Mouse (Mus musculus): ENCODE measurements around the gene Asic2.

The Asic2 gene

DNA sequence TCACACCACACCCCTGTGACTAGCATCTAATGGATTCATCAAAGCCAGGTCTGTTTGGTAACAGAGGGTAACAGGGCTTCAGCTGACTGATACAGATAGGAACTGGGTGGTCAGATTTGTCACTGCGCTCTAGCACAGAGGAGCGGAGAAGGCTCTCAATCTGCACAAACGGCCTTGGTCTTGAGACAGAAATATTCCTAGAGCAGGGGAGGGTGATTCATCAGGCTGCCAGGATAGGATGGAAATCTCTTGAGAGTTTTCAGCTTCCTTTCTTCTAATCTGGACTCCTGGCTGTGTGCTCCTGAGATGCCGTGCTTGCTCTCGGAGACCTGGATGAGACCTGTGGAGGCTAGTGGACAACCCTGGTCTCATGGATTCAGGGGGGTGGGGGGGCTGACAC is 765.7 kb downstream of the Asic2 start:
- no peak for DNase-seq (ENCODE audit: inconsistent ontology term)

DNA sequence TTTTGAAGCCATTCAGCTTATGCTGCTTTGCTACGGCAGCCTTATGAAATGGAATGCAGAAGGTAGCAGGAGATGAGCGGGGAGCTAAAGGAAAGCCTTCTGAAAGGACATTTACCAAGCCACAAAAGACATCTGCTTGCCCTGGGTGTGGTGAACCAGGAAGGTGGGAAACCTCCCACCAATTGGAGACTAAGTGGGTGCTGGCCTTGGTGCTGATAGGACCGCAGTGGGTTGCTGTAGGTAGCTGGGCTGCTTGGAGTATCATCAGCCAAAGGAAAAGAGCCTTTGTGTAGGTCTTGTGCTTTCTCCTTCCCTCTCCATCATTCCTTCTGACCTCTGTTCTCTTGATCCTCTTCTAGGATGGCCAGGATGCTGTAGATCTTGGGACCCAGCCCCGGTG is 774.4 kb downstream of the Asic2 start:
- DNase-seq (ENCODE audit: inconsistent ontology term): no peak

DNA sequence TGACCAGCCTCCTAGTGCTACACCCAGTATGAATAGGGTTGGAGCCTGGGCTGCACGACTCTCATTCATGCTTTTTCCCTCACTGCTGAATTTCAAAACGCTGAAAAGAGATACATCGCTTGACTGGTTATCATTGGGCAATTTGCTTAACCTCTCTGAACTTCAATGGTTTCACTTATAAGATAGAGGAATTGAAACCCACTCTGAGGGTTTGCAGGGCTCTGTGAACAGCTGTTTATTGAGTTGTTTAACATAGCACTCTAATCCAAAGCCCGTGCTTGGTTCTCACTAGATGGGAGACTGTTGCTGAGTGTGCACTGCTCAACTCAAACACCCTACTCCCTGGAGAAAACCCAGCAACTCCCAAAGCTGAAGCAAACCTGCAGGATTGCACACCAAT is 776.1 kb downstream of the Asic2 start:
- no peak for DNase-seq (ENCODE audit: inconsistent ontology term)

DNA sequence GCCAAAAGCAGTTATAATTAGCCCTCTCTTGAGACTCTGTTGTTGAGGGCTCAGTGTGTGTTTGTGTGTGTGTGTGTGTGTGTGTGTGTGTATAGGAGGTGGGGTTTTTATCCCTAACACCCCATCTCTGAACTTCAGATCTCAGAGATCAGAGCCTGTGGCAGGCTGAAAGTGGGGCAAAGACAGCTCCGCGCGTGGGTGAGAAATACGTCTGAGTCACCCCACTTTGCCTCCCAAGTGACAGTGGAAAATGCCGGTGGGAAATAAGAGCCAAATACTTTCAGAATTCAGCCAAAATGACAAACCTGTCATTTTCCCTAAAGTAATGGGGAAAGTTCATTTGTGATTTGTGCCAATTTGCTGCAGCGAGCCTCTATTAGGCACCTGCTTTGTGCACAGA is 779.2 kb downstream of the Asic2 start:
- peak; percentile 2 for DNase-seq (ENCODE audit: inconsistent ontology term)

DNA sequence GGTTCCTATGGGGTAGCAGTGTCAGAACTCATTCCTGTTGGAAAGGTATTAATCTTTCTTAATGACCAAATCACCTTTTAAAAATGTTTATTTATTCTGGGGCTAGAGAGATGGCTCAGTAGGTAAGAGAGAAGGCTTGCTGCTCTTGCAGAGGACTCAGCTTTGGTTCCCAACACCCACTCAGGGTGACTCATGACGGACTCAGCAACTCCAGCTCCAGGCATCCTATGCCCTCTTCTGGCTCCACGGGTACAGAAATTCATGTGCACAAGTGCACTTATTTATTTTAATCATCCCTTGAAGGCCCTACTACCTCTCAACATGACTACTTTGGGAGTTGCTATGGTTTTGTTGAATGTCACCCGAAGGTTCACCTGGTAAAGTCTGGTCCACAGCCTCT is 780.4 kb downstream of the Asic2 start:
- no peak for DNase-seq (ENCODE audit: inconsistent ontology term)

DNA sequence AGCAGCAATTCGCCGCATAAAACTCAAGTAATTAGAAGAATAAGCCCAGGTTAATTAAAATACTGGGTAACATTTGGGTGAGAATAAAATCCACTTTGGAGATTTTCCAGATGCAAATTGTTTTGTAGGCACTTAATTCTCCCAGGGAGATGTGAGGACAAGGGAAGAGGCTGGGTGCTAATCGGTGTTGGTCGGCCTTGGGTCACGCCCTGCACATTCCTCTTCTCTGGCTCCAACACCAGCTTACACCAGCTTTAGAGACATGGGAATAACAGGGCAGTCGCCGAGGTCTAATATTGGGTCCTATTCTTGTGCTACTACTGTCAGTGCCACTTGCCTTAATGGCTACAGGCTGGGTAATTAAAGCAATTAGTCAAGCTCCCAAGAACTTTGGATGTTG is 783.5 kb downstream of the Asic2 start:
- no peak for DNase-seq (ENCODE audit: inconsistent ontology term)

DNA sequence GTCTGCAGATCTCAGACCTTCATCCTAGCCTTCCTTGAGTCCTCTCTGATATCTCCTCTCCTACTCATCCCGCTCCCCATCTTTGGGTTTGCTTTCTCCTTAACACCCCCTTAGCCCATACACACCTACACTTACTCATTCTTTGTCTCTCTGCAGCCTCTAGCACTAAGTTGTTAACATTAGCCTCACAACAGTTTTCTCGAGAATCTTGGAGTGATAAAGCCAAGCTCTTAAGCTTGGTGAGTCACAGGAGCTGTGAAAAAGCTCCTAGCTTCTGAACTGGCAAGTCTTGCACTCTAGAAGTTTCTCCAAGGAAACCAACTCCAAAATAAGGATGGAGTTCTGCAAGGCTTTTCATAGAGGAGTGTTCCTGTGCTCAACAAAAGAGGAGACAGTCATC is 803.4 kb downstream of the Asic2 start:
- DNase-seq (ENCODE audit: inconsistent ontology term): no peak

DNA sequence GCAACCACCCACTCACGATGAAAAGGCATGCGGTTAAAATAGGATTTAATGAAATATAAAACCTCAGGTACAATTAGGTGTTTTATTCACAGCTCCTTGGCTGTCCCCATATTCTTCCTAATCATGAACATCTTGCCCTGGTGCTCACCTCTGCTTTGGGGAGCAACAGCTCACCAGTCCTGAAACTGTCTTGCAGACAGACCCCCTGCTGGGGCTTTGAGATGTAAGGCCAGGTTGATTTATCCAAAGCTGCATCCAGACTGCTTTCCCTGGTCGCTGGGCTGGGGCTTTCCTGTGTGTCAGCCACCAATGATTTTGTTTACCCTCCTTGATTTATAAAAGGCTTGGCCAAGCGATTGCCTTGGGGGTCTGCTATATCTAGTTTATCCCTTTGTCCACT is 805.2 kb downstream of the Asic2 start:
- DNase-seq (ENCODE audit: inconsistent ontology term): no peak

DNA sequence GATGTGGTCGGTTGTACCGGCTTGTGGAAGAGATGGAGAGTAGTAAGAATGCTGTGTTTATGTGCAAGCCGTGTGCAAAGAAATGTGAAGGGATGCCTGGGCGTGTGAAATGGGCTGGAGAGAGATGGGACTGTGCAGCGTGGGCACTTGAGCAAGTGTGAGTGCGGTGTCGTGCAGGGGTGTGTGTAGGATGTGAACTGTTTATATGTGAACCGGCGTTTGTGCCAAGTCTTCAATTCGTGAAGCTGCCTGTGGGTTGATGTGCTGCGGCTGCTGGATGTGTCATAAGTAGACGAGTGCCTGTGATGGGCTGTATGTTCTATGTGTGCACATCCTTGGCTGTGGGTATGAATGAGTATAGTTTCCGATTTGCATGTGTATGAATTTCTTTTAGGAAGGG is 814.4 kb downstream of the Asic2 start:
- DNase-seq (ENCODE audit: inconsistent ontology term): no peak

DNA sequence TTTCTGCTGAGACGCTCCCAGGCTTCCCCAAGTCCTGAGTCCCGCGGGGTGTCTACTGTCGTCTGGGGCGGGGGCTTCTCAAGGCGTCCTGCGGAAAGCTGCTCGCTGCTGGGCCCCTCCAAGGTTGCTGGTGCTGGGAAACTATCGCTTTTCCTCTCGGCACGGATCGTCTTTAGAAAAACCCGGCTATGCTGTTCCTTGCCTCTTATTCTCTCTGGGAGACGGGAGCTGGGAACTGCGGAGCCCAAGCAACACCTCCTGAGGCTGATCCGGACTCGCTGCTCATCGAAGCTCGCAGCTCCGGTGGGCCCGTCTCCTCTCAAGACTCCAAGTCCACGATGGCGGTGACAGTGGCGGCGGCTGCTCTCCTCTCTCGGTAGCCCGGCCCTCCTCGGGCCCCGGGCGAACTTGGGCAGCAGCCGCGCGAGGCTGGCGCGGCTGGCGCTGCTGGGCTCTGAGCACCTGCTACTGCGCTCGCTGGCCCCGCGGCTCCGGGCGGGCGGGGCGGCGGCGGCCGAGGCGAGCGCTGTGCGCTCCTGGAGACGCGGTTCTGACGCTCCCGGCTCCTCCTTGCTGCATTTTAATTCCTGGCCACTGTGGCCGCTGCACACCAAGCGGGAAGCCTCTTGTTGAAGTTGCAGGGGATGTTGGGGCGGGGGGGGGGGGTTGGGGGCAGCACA is 815.0 kb downstream of the Asic2 start:
- peak; percentile 53 for DNase-seq (ENCODE audit: inconsistent ontology term)

DNA sequence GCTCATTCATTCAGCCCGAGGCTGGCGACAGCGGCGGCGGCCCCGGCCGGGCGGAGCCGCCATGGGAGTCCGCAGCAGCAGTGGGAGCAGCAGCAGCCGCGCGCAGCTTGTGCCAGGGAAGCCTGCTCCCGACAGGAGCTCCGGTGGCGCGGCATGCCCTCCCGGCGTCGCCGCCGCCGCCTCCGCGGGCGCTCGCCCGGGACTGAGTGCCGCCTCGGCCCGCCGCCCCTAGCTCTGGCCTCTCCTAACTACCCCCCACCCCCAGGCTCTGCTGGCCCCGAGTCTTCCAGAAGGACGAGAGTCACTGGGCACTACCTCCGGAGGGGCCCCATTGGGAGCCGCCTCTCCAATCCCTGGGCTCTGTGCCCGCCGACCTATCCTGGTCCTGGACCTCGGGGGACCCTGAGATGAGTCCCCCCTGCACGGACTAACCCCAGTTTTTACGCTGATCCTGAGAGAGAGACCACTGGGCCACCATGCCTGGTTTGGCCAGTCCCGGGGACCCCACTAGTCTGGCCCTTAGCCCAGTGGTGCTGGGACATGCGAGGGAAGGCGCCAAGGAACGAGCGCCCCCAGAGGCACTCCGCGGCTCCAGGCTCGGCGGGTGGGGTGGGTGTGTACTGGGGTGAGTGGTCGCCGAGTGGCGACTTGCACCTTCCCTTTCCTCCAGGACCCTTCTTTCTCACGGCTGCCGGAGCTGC is 815.6 kb downstream of the Asic2 start:
- peak; percentile 9 for DNase-seq (ENCODE audit: inconsistent ontology term)

DNA sequence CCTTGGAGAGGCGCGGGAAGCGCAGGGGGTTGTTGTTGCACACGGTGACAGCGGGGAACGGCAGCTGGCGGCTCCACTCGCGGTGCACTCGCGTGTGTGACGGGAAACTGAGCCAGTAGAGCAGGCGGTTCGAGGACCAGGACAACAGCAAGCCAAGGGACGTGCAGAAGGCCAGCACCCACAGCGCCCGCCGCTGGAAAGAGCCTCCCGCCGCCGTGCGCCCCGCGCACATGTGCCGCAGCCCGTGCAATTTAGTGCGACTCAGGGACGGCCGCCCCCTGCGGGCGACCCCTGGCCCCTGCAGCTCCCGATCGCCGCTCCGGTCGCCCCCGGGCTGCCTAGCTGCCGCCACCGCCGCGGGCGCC is 816.3 kb downstream of the Asic2 start:
- peak; percentile 31 for DNase-seq (ENCODE audit: inconsistent ontology term)

DNA sequence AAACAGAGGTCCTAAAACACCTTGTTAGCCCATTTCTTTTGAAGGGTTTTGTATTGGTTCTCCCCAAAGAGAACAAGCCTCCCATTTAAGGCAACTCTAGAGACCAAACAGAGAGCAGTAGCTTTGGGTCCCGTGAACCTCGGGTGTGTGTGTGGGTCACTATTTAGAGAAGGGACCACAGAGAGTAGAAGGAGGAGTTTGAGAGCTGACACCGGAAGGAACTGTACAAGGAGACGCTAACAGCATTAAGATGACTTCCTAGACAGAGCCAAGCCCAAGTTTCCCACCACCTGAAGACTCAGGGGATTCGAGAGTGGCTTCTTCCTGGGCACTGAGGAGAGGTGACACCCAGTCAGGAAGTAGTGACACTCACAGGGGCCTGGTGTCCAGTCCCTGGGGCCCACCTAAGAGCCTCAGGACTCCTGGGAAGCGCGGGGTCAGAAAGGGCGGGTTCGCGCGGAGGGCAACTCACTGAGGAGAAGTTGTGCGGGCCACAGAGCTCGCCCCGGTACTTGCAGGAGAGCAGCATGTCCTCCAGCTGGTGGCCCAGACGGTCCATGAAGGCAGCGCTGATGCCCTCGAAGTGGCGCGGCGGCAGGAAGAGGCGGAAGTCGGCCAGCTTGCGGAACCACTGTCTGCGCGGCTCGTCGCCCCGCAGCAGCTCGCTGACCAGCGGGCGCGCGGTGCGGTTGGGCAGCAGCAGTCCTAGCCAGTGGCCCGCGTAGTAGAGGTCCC is 816.8 kb downstream of the Asic2 start:
- DNase-seq (ENCODE audit: inconsistent ontology term): no peak

DNA sequence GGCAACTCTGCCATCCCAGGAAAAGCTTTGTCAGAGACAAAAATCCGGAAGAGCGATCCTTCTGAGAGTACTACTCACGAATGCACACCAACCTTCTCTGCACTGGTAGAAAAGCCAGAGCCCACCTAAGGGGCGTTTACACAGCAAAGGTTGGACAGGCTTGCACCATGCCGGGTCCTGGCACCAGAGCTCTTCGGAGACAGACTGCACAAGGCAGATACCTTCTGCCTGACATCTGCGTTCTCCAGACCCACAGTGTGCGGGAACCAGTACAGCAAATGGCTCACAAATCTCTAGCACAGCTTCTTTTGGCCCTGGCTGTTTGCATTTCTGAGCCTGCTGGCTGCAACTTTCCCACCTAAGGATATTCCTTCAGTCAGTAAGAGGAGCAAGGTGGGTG is 817.6 kb downstream of the Asic2 start:
- DNase-seq (ENCODE audit: inconsistent ontology term): no peak

DNA sequence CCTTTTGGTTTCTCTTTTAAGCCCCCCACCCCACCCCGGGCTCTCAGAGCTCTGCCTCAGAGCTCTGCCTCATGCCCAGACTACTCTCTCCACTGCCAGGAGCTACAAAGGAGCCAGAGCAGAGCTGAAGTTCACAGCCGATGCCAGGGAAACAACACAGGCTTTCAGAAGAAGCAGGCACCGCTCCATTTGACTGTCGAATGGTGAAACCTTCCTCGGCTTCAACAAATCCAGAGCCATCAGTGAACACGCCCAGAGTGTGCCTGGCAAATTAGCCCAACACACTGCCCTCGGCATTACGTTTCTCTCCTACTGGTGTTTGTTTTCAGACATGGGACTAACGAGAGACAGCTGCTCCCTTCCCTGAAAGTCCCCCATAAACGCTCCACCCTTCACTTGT is 819.8 kb downstream of the Asic2 start:
- DNase-seq (ENCODE audit: inconsistent ontology term): no peak

DNA sequence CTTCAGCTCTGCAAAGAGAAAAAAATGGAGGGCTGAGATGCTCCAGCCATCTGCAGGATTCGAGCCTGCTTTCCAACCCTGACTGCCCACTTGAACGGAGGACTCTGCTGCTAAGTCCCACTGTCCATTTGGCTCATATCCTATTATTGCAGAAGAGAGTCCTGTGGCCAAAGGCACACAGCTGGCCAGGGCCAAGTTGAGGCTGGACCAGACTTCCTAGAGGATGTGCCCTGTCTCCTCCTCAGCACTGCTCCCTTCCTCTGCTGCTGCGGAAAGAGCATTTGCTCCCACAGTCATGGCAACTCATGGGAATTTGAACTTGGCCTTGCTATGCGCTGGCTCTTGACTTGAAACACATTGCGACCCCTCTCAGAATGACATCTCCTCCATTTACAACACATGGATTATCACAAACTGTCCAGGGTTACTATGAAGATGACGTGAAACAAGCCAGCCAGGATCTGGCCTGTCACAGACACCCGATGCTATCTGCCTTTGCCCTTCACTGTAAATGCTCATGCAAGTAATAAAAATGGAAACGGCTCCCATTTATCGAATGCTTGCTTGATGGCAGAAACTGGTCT is 821.6 kb downstream of the Asic2 start:
- no peak for DNase-seq (ENCODE audit: inconsistent ontology term)

DNA sequence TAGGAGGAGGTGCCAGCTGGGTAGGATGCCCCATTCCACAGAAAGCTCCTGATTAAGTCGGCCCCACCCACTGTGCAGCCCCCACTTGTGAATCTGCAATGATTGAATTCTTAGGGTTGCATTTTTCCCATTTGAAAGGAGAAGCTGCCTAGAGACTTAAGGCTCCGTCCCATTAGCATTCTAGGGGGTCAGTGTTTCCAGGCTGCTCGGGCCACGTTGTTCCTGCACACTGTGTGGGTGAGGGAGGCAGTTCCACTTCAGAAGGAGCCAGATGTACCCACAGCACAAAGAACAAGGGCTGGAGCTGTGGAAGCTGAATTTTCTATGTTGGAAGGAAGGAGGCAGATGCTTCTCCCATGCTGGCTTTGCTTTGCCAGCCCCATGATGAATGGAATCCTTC is 833.1 kb downstream of the Asic2 start:
- DNase-seq (ENCODE audit: inconsistent ontology term): no peak

DNA sequence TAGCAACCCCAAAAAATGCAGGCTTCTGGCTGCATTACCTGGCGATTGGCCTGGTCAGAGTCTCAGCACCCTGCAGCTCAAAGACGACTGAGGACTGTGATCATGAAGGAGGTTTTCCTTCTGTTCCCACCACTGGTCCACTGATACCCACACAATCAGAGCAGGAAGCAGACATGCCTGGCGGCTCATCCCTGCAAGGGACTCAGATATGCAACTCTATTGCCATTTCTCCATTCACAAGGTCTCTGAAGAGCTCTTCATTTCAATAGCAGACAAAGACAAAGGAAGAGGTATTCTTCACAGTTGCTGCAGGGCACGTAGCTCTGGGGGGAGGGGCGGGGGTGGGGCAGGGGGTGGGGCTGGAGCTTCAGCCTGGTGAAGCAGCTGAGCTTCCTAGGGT is 834.3 kb downstream of the Asic2 start:
- no peak for DNase-seq (ENCODE audit: inconsistent ontology term)

DNA sequence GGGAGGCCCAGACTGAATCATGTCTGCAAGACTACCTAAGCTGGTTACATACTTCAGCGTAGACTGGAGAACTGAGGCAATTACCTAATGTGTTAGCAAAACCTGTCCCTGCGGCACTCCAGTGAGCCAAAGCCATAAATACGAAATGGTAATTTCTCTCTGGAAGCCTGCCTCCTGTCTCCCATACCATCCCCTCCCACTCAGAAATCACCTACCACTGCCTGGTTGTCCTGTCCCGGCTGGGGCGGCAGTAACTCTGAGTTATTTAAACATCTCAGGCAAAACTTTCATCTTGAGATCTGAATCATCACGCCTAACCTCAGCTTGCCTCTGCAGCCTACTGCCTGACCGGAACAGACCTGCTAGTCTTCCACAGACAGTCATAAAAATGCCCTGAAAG is 835.6 kb downstream of the Asic2 start:
- DNase-seq (ENCODE audit: inconsistent ontology term): no peak

DNA sequence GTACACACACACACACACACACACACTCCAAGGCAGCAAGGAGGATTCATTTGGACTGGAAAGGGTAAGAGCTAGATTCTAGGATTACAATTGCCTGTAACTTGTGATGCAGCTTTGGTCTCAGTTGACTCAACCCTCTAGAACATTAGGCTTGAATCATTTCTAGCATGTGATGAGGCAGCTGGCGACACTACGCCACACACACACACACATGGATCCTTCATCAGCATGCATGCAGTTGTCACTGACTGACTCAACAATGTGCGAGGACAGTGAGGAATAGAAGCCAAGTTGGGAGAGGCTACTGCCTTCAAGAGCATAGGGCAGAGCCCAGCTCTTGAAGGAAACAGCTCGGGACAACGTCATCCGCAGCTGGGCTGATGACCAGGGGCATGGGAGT is 843.9 kb downstream of the Asic2 start:
- DNase-seq (ENCODE audit: inconsistent ontology term): no peak

DNA sequence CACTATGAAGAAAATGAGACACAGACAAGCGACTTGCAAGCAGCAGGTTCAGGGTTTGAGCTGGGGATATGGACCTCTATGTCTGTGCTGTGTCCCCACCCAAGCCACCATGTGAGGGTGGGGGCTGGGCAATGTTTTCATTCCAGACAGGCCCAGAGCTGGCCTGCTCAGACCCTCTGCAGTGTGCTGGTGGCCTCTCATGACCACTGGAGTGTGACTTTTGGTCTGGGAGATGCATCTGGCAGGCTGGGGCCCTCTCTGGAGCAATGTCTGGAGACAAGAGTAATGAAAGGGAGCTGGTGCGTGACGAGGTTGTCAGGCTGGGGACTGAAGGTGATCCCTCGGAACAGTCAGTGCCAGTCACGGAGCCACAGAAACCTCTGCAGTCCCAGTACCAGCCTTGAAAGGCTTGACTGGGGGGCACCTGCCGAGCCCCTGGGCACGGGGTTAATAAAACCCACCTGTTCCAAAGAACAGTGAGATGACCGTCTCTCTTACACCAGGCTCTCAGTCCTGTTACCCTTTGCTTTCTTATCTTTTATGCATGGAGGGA is 848.2 kb downstream of the Asic2 start:
- DNase-seq (ENCODE audit: inconsistent ontology term): no peak

DNA sequence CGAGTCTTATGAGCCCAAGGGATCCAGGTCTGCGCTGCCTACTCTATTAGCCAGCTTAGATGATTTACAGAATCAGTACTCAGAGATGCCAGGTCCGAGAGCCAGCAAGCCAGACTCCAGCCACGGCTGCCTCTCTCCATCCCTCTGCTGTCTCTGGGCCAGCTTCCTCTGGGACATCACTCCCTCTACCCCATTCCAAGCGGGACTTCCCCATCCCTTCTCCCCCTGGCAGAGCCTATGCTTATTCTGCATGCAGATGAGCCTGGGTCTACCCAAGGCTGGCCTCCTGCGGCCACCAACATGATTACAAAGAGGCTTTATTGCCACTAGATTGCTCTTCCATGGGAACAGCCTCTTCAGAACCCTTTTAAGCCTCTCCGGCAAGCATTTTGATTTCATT is 850.2 kb downstream of the Asic2 start:
- no peak for DNase-seq (ENCODE audit: inconsistent ontology term)

DNA sequence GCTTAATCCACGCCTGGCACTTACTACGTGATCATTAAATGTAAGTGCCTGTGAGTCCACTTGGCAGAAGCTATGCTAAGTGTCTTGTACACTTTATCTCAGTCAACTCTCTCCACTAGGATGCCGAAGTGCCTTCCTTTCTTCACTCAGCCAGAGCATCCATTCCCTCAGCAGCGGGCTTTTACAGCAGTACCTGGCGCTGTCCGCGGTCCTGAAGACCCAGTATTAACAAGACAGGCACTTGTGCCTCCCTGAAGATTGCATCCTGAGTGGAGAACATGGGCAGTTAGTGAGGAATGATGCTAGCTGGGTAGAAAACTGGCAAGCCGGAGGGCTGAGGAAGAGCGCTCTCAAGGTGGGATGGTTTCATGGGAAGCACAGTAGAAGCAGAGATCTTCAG is 852.6 kb downstream of the Asic2 start:
- peak; percentile 33 for DNase-seq (ENCODE audit: inconsistent ontology term)
